Mouse (Mus musculus): ENCODE measurements around the gene Sh3pxd2a. TPM values are rescaled to one million over a fixed set of nuclear protein-coding genes. Genes with fewer than 3 reads are reported as not detected.
A peak's percentile ranks its signal among the peaks of the same experiment; 100 is the strongest.

Gene Sh3pxd2a
- total and polyA plus RNA-seq, 2 experiments from 2014 or later, result 3.4 to 47.2 TPM

DNA sequence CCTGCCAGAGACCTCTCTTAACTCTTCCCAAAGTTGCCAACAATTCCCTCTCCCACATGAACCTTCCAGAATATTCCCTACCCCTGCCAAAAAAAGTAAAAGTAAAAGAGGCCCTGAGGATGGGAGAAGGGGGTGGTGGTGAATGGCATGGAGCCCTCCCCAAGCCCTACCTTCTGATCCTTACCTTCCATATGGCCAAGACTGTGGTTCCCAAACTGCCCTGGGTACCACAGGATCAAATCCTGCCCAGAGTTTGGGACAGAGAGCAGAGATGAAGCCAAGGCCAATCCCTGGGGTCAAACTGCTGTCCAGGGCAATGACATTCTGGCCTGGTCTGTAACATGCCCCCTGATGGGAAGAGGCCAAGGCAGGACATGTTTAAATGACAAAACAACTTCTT is 55.1 kb downstream of the Sh3pxd2a start:
- peaks cover 30% of the 10 kb centered on the region for H3K4me1 ChIP-seq (ENCODE audit: control insufficient read depth, insufficient read depth)
- no peak overlapping the region for H3K4me2 ChIP-seq (ENCODE audit: low read depth, low read length)
- ATAC-seq (ENCODE audit: insufficient read depth, low read depth), result no peak

GRCm38 (mm10) chr19:47408656-47409055 is 55.5 kb downstream of the Sh3pxd2a start:
- no peak for TF ChIP-seq CTCF (IDR thresholded peaks at IDR 0.05; ENCODE audit: low read depth)
- TF ChIP-seq EP300 (IDR thresholded peaks at IDR 0.05; ENCODE audit: low read depth), result no peak
- ATAC-seq (ENCODE audit: insufficient read depth, low read depth) (0 out of 2 replicates have a peak, but pooled peaks have one; percentile 30), DNase-seq (ENCODE audit: low spot score) (no peak)
- H3K9me3 ChIP-seq (replicated peaks; ENCODE audit: control insufficient read depth, low read length), result no peaks in the 10 kb centered on the region
- no peak overlapping the region for H3K9ac ChIP-seq (replicated peaks; ENCODE audit: low read depth, low read length)
- peak overlapping the region; percentile 48; the same call in 1 of the 2 replicates for H3K27ac ChIP-seq (ENCODE audit: low read depth)
- no peaks in the 10 kb centered on the region for H3K27me3 ChIP-seq (ENCODE audit: control insufficient read depth, insufficient read depth, low read length)
- no peak overlapping the region for H3K4me3 ChIP-seq (ENCODE audit: low read depth, low read length)
- H3K4me1 ChIP-seq (ENCODE audit: control insufficient read depth, insufficient read depth), result peaks cover 31% of the 10 kb centered on the region
- H3K4me2 ChIP-seq (ENCODE audit: low read depth, low read length), result no peak overlapping the region
- 61% methylated on average over 7 of the region's 7 CpGs for WGBS
- no peaks in the 10 kb centered on the region; the same call in 1 of the 2 replicates for H3K36me3 ChIP-seq (replicated peaks; ENCODE audit: control insufficient read depth, insufficient read depth, low read length)

More for the DNA sequence above, 55.1 kb downstream of the Sh3pxd2a start:
- no peak for DNase-seq (ENCODE audit: low spot score)
- H3K4me3 ChIP-seq (ENCODE audit: low read depth, low read length), result no peak overlapping the region
- no peak overlapping the region for H3K27ac ChIP-seq (ENCODE audit: low read depth)
- TF ChIP-seq CTCF (IDR thresholded peaks at IDR 0.05; ENCODE audit: low read depth) (no peak), EP300 (IDR thresholded peaks at IDR 0.05; ENCODE audit: low read depth) (no peak)
- no peaks in the 10 kb centered on the region for H3K9me3 ChIP-seq (replicated peaks; ENCODE audit: control insufficient read depth, low read length)
- no peaks in the 10 kb centered on the region for H3K27me3 ChIP-seq (ENCODE audit: control insufficient read depth, insufficient read depth, low read length)
- no peak overlapping the region for H3K9ac ChIP-seq (replicated peaks; ENCODE audit: low read depth, low read length)
- no peaks in the 10 kb centered on the region; the same call in 1 of the 2 replicates for H3K36me3 ChIP-seq (replicated peaks; ENCODE audit: control insufficient read depth, insufficient read depth, low read length)

GRCm38 (mm10) chr19:47407332-47407731 is 56.9 kb downstream of the Sh3pxd2a start:
- H3K36me3 ChIP-seq (replicated peaks; ENCODE audit: control insufficient read depth, insufficient read depth, low read length), result no peaks in the 10 kb centered on the region; the same call in 1 of the 2 replicates
- H3K27ac ChIP-seq (ENCODE audit: low read depth), result no peak overlapping the region
- H3K27me3 ChIP-seq (ENCODE audit: control insufficient read depth, insufficient read depth, low read length), result no peaks in the 10 kb centered on the region
- WGBS, result 95% methylated on average over 6 of the region's 6 CpGs
- no peak for TF ChIP-seq EP300 (IDR thresholded peaks at IDR 0.05; ENCODE audit: low read depth)
- TF ChIP-seq CTCF (IDR thresholded peaks at IDR 0.05; ENCODE audit: low read depth), result no peak
- DNase-seq (ENCODE audit: low spot score) (no peak), ATAC-seq (ENCODE audit: insufficient read depth, low read depth) (no peak)
- no peaks in the 10 kb centered on the region for H3K9me3 ChIP-seq (replicated peaks; ENCODE audit: control insufficient read depth, low read length)
- peaks cover 36% of the 10 kb centered on the region for H3K4me1 ChIP-seq (ENCODE audit: control insufficient read depth, insufficient read depth)
- H3K4me2 ChIP-seq (ENCODE audit: low read depth, low read length), result no peak overlapping the region
- no peak overlapping the region for H3K4me3 ChIP-seq (ENCODE audit: low read depth, low read length)
- H3K9ac ChIP-seq (replicated peaks; ENCODE audit: low read depth, low read length), result no peak overlapping the region

DNA sequence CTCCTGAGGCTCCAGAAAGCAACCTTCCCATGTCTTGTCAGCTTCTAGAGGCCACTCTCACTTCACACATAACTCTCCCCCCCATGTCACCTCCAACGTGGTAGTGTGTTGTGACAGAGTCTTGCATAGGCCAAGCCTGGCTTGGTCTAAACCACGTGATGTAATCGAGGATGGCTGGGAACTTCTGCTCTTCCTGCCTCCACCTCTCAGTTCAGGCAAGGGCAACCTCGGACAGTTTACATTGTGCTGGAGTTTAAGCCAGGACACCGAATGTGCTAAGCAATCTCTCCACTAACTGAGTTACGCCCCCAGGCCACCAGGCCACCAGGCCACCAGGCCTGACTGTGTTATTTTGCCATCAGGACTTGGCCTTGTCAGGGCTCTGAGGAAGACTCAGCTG is 57.7 kb downstream of the Sh3pxd2a start:
- DNase-seq (ENCODE audit: low spot score) (no peak), ATAC-seq (ENCODE audit: insufficient read depth, low read depth) (no peak)
- H3K4me3 ChIP-seq (ENCODE audit: low read depth, low read length), result no peak overlapping the region
- 43% methylated on average over 6 of the region's 6 CpGs for WGBS
- no peak overlapping the region for H3K4me2 ChIP-seq (ENCODE audit: low read depth, low read length)
- peaks cover 41% of the 10 kb centered on the region for H3K4me1 ChIP-seq (ENCODE audit: control insufficient read depth, insufficient read depth)
- TF ChIP-seq CTCF (IDR thresholded peaks at IDR 0.05; ENCODE audit: low read depth) (no peak), EP300 (IDR thresholded peaks at IDR 0.05; ENCODE audit: low read depth) (no peak)
- H3K27ac ChIP-seq (ENCODE audit: low read depth), result no peak overlapping the region
- H3K36me3 ChIP-seq (replicated peaks; ENCODE audit: control insufficient read depth, insufficient read depth, low read length), result no peaks in the 10 kb centered on the region
- no peaks in the 10 kb centered on the region for H3K9me3 ChIP-seq (replicated peaks; ENCODE audit: control insufficient read depth, low read length)
- no peak overlapping the region for H3K9ac ChIP-seq (replicated peaks; ENCODE audit: low read depth, low read length)
- H3K27me3 ChIP-seq (ENCODE audit: control insufficient read depth, insufficient read depth, low read length), result no peaks in the 10 kb centered on the region

GRCm38 (mm10) chr19:47405548-47405947 is 58.7 kb downstream of the Sh3pxd2a start:
- no peaks in the 10 kb centered on the region for H3K36me3 ChIP-seq (replicated peaks; ENCODE audit: control insufficient read depth, insufficient read depth, low read length)
- H3K4me3 ChIP-seq (ENCODE audit: low read depth, low read length), result no peak overlapping the region
- no peak for DNase-seq (ENCODE audit: low spot score)
- no peaks in the 10 kb centered on the region for H3K9me3 ChIP-seq (replicated peaks; ENCODE audit: control insufficient read depth, low read length)
- H3K27ac ChIP-seq (ENCODE audit: low read depth), result no peak overlapping the region
- 71% methylated on average over 8 of the region's 8 CpGs for WGBS
- no peak overlapping the region for H3K4me2 ChIP-seq (ENCODE audit: low read depth, low read length)
- H3K27me3 ChIP-seq (ENCODE audit: control insufficient read depth, insufficient read depth, low read length), result no peaks in the 10 kb centered on the region
- ATAC-seq (ENCODE audit: insufficient read depth, low read depth), result no peak
- H3K9ac ChIP-seq (replicated peaks; ENCODE audit: low read depth, low read length), result no peak overlapping the region
- peaks cover 41% of the 10 kb centered on the region for H3K4me1 ChIP-seq (ENCODE audit: control insufficient read depth, insufficient read depth)
- TF ChIP-seq EP300 (IDR thresholded peaks at IDR 0.05; ENCODE audit: low read depth) (no peak), CTCF (IDR thresholded peaks at IDR 0.05; ENCODE audit: low read depth) (no peak)

All from heart, postnatal 0 days (tissue).